Mouse (Mus musculus) liver, embryonic 14.5 days (tissue): ENCODE measurements around the gene Taar7a. TPM values are rescaled to one million over a fixed set of nuclear protein-coding genes. Genes with fewer than 3 reads are reported as not detected.

Experiments used
- ATAC-seq: fragments of 200-750 bp; cut with Nextera tagmentation; 2 replicates; pipeline ENCODE4 v1.8.0; 2017; ENCODE audit warnings: moderate number of reproducible peaks, mild to moderate bottlenecking, moderate library complexity; ENCODE audit not compliant: insufficient read depth
- DNase-seq, 3 experiments: peaks; one replicate each; pipeline ENCODE4 v3.0.0-alpha.2; 2012 to 2013; ENCODE audit warnings: low read depth in 3 of 3, low spot score in 3 of 3
- H3K27ac ChIP-seq: fragments of 300-500 bp; sonication (generic); 2 replicates; pipeline ENCODE4 v1.5.1; 2014; ENCODE audit warnings: moderate library complexity, mild to moderate bottlenecking, control low read depth, inconsistent platforms
- H3K27me3 ChIP-seq: fragments of 300-500 bp; sonication (generic); 2 replicates; pipeline ENCODE4 v1.6.1; 2014; ENCODE audit warnings: mild to moderate bottlenecking, low read length, moderate library complexity; ENCODE audit not compliant: control insufficient read depth, insufficient read depth
- H3K36me3 ChIP-seq: fragments of 300-500 bp; sonication (generic); replicated peaks from 2 replicates; pipeline ENCODE4 v1.6.1; 2014; ENCODE audit warnings: low read depth; ENCODE audit not compliant: control insufficient read depth, insufficient read depth
- H3K4me1 ChIP-seq, 2 experiments: fragments of 200-500 bp in 1 of 2; fragments of 300-500 bp in 1 of 2; sonication (generic) in 1 of 2; replicated peaks; 2 replicates each; pipeline ENCODE4 v1.6.1; 2012 to 2014; ENCODE audit warnings: antibody characterized with exemption in 1 of 2, inconsistent platforms in 1 of 2, low read length in 1 of 2; ENCODE audit not compliant: control insufficient read depth in 2 of 2, insufficient read depth in 2 of 2
- H3K4me2 ChIP-seq: fragments of 300-500 bp; sonication (generic); 2 replicates; pipeline ENCODE4 v1.6.1; 2014; ENCODE audit warnings: low read depth, mild to moderate bottlenecking, control low read depth, moderate library complexity
- H3K4me3 ChIP-seq, 2 experiments: fragments of 200-500 bp in 1 of 2; fragments of 300-500 bp in 1 of 2; sonication (generic) in 1 of 2; 2 replicates each; pipeline ENCODE4 v1.5.1; 2012 to 2014; ENCODE audit warnings: low read depth in 2 of 2, low read length in 2 of 2, mild to moderate bottlenecking in 2 of 2, control low read depth in 1 of 2, inconsistent platforms in 1 of 2, moderate library complexity in 1 of 2; ENCODE audit not compliant: insufficient read depth in 1 of 2
- H3K9ac ChIP-seq: fragments of 300-500 bp; sonication (generic); replicated peaks from 2 replicates; pipeline ENCODE4 v1.6.1; 2014; ENCODE audit warnings: mild to moderate bottlenecking, control low read depth, moderate library complexity
- H3K9me3 ChIP-seq: fragments of 300-500 bp; sonication (generic); 2 replicates; pipeline ENCODE4 v1.6.1; 2016; ENCODE audit warnings: low read length, mixed read lengths; ENCODE audit not compliant: control insufficient read depth
- CTCF ChIP-seq: IDR thresholded peaks from 2 replicates; pipeline ENCODE4 v1.5.1; 2016; ENCODE audit warnings: antibody characterized with exemption, low read depth, control low read depth
- EP300 ChIP-seq: IDR thresholded peaks from 2 replicates; pipeline ENCODE4 v1.6.1; 2016; ENCODE audit warnings: antibody characterized with exemption, low read depth
- WGBS: fragments of 180-500 bp; shearing (Covaris S2); extraction: QIAGEN DNeasy Blood & Tissue Kit; methylation state at CpG from one replicate; pipeline ENCODE4 v1.1.7; 2014; ENCODE audit not compliant: insufficient replicate concordance; 5-methylcytosine and 5-hydroxymethylcytosine counted together
- polyA plus RNA-seq, 2 experiments: library from polyadenylated mRNA; depleted of rRNA in 1 of 2; stranded (reverse) in 1 of 2; unstranded in 1 of 2; fragments of >200 nt; fragmentation: Nextera tagmentation in 1 of 2; extraction: Ambion mirVana in 1 of 2; gene quantifications; 2 replicates each; pipeline versions ENCODE4 v1.2.1 to v1.2.3; 2012 to 2014

The Taar7a gene
- polyA plus RNA-seq, 2 experiments, result not detected

DNA sequence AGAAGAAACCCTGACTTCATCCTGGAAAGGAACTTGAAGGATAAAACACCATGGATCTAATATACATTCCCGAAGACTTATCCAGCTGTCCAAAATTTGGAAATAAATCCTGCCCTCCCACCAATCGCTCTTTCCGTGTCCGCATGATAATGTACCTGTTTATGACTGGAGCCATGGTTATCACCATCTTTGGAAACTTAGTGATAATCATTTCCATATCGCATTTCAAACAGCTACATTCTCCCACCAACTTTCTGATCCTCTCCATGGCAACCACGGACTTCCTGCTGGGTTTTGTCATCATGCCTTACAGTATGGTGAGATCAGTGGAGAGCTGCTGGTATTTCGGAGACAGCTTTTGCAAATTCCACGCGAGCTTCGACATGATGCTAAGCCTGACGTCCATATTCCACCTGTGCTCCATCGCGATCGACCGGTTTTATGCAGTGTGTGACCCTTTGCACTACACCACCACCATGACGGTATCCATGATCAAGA lies 43.7 kb downstream of the Taar7a start, which contains the start of gene Taar3:
TSS of gene Taar3 (plus strand) at position 51 of the 498 bp plus-strand sequence.
- Histone ChIP-seq H3K4me3 (no peak within 1 kb of the TSS), H3K9ac (no peak within 1 kb of the TSS), H3K27ac (no peak within 1 kb of the TSS), H3K4me2 (no peak within 1 kb of the TSS), H3K4me1 (no peaks in the 10 kb centered on the region), H3K9me3 (no peaks in the 10 kb centered on the region), H3K36me3 (no peaks in the 10 kb centered on the region), H3K27me3 (no peaks in the 10 kb centered on the region)
- 78% methylated on average over 16 of the region's 16 CpGs for WGBS
- DNase-seq, result no peak
- TF ChIP-seq CTCF (no peak), EP300 (no peak)
- ATAC-seq, result no peak

DNA sequence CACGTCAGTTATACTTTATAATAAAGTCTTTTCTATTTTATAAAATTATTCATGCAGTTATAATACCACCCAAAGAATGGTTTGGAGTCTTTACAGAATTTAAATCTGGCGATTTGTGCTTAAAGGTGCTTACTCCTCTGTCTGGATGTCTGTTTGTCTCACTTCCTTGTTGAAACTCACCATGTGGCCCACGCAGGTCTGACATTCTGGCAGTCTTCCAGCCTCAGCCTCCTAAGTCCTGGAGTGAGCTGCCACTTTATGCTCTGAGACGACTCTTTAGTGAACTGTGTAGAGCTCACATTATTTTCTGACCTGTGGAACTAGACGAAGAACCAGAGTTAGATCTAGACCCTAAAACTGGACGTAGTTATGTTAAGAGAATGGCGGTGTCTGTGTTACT lies 45.3 kb downstream of the Taar7a start:
- ATAC-seq (no peak), DNase-seq (no peak)

DNA sequence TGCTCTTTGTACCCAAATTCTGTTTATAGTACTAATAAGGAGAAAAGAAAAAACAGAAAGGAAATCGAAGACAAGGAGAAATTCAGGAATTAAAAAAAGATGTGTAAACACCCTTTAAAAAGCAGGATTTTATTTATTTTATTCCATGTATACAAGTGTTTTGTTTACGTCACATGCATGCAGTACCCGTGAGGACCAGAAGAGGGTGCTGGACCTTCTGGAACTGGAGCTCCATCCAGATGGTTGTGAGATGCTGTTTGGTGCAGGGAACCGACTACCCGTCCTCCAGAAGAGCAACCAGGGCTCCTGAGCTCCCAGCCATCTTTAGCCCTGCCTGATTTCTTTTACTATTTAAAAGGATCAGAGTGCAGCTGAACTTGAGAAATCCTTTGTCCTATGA lies 50.8 kb downstream of the Taar7a start:
- ATAC-seq (no peak), DNase-seq (no peak)
- TF ChIP-seq CTCF (peak; percentile 68), EP300 (no peak)
- 50% methylated on average over 5 of the region's 5 CpGs for WGBS
- no peak overlapping the region for H3K4me2 ChIP-seq
- H3K27me3 ChIP-seq, result no peaks in the 10 kb centered on the region
- H3K4me3 ChIP-seq, result no peak overlapping the region
- no peaks in the 10 kb centered on the region for H3K4me1 ChIP-seq
- H3K9me3 ChIP-seq, result no peaks in the 10 kb centered on the region
- H3K36me3 ChIP-seq, result no peaks in the 10 kb centered on the region
- no peak overlapping the region for H3K9ac ChIP-seq
- no peak overlapping the region for H3K27ac ChIP-seq

More for the DNA sequence above, 45.3 kb downstream of the Taar7a start:
- 53% methylated on average over 7 of the region's 7 CpGs for WGBS
- no peak overlapping the region for H3K9ac ChIP-seq
- no peaks in the 10 kb centered on the region for H3K27me3 ChIP-seq
- H3K9me3 ChIP-seq, result no peaks in the 10 kb centered on the region
- no peak overlapping the region for H3K27ac ChIP-seq
- H3K4me1 ChIP-seq, result no peaks in the 10 kb centered on the region
- H3K4me3 ChIP-seq, result no peak overlapping the region
- H3K4me2 ChIP-seq, result no peak overlapping the region
- H3K36me3 ChIP-seq, result no peaks in the 10 kb centered on the region
- TF ChIP-seq CTCF, result no peak
- TF ChIP-seq EP300, result no peak

Other genes starting within 250 kb of the Taar7a start
- gene Rps12, start 206.2 kb downstream of the Taar7a start, polyA plus RNA-seq (2012; rRNA removed), result 3,928 and 4,028 TPM in 2 replicates
- 198 and 228 TPM in 2 replicates for gene Rps12, start 206.2 kb downstream of the Taar7a start, polyA plus RNA-seq (2014; fragmentation: Nextera tagmentation; extraction: Ambion mirVana)
- 1.9 TPM in 2 replicates for gene Slc18b1, start 196.5 kb downstream of the Taar7a start, polyA plus RNA-seq (2012; rRNA removed)
- 1.8 and 2.2 TPM in 2 replicates for gene Slc18b1, start 196.5 kb downstream of the Taar7a start, polyA plus RNA-seq (2014; fragmentation: Nextera tagmentation; extraction: Ambion mirVana)
- 0.34 and 0.59 TPM in 2 replicates for gene Vnn3, start 142.0 kb downstream of the Taar7a start, polyA plus RNA-seq (2012; rRNA removed)
- 0.86 and 1.1 TPM in 2 replicates for gene Vnn3, start 142.0 kb downstream of the Taar7a start, polyA plus RNA-seq (2014; fragmentation: Nextera tagmentation; extraction: Ambion mirVana)
- 0.76 and 1.2 TPM in 2 replicates for gene Vnn1, start 98.8 kb downstream of the Taar7a start, polyA plus RNA-seq (2012; rRNA removed)
- 1.2 and 1.7 TPM in 2 replicates for gene Vnn1, start 98.8 kb downstream of the Taar7a start, polyA plus RNA-seq (2014; fragmentation: Nextera tagmentation; extraction: Ambion mirVana)
- gene Taar1, start 73.1 kb downstream of the Taar7a start, polyA plus RNA-seq (2012; rRNA removed), result not detected in 2 replicates
- gene Taar1, start 73.1 kb downstream of the Taar7a start, polyA plus RNA-seq (2014; fragmentation: Nextera tagmentation; extraction: Ambion mirVana), result not detected in 2 replicates
- gene Taar2, start 54.9 kb downstream of the Taar7a start, polyA plus RNA-seq (2012; rRNA removed), result not detected in 2 replicates
- gene Taar2, start 54.9 kb downstream of the Taar7a start, polyA plus RNA-seq (2014; fragmentation: Nextera tagmentation; extraction: Ambion mirVana), result not detected in 2 replicates
- gene Taar3, start 43.9 kb downstream of the Taar7a start, polyA plus RNA-seq (2012; rRNA removed), result not detected in 2 replicates
- gene Taar3, start 43.9 kb downstream of the Taar7a start, polyA plus RNA-seq (2014; fragmentation: Nextera tagmentation; extraction: Ambion mirVana), result not detected in 2 replicates
- not detected in 2 replicates for gene Taar4, start 33.0 kb downstream of the Taar7a start, polyA plus RNA-seq (2012; rRNA removed)
- gene Taar4, start 33.0 kb downstream of the Taar7a start, polyA plus RNA-seq (2014; fragmentation: Nextera tagmentation; extraction: Ambion mirVana), result not detected in 2 replicates
- not detected in 2 replicates for gene Taar5, start 22.8 kb downstream of the Taar7a start, polyA plus RNA-seq (2012; rRNA removed)
- gene Taar5, start 22.8 kb downstream of the Taar7a start, polyA plus RNA-seq (2014; fragmentation: Nextera tagmentation; extraction: Ambion mirVana), result not detected in 2 replicates
- not detected in 2 replicates for gene Taar6, start 7.8 kb downstream of the Taar7a start, polyA plus RNA-seq (2012; rRNA removed)
- not detected in 2 replicates for gene Taar6, start 7.8 kb downstream of the Taar7a start, polyA plus RNA-seq (2014; fragmentation: Nextera tagmentation; extraction: Ambion mirVana)
- gene Taar7b, start 6.5 kb upstream of the Taar7a start, polyA plus RNA-seq (2012; rRNA removed), result not detected in 2 replicates
- not detected in 2 replicates for gene Taar7b, start 6.5 kb upstream of the Taar7a start, polyA plus RNA-seq (2014; fragmentation: Nextera tagmentation; extraction: Ambion mirVana)
- 0.05 TPM in 1 of 2 replicates, not detected in the other for gene Taar7d, start 33.7 kb upstream of the Taar7a start, polyA plus RNA-seq (2012; rRNA removed)
- not detected in 2 replicates for gene Taar7d, start 33.7 kb upstream of the Taar7a start, polyA plus RNA-seq (2014; fragmentation: Nextera tagmentation; extraction: Ambion mirVana)
- gene Taar7e, start 44.1 kb upstream of the Taar7a start, polyA plus RNA-seq (2012; rRNA removed), result not detected in 2 replicates
- gene Taar7e, start 44.1 kb upstream of the Taar7a start, polyA plus RNA-seq (2014; fragmentation: Nextera tagmentation; extraction: Ambion mirVana), result not detected in 2 replicates
- not detected in 2 replicates for gene Taar7f, start 56.0 kb upstream of the Taar7a start, polyA plus RNA-seq (2012; rRNA removed)
- not detected in 2 replicates for gene Taar7f, start 56.0 kb upstream of the Taar7a start, polyA plus RNA-seq (2014; fragmentation: Nextera tagmentation; extraction: Ambion mirVana)
- not detected in 2 replicates for gene Taar8a, start 83.0 kb upstream of the Taar7a start, polyA plus RNA-seq (2012; rRNA removed)
- not detected in 2 replicates for gene Taar8a, start 83.0 kb upstream of the Taar7a start, polyA plus RNA-seq (2014; fragmentation: Nextera tagmentation; extraction: Ambion mirVana)
- not detected in 2 replicates for gene Taar8b, start 98.8 kb upstream of the Taar7a start, polyA plus RNA-seq (2012; rRNA removed)
- gene Taar8b, start 98.8 kb upstream of the Taar7a start, polyA plus RNA-seq (2014; fragmentation: Nextera tagmentation; extraction: Ambion mirVana), result not detected in 2 replicates
- not detected in 2 replicates for gene Taar8c, start 108.4 kb upstream of the Taar7a start, polyA plus RNA-seq (2012; rRNA removed)
- not detected in 2 replicates for gene Taar8c, start 108.4 kb upstream of the Taar7a start, polyA plus RNA-seq (2014; fragmentation: Nextera tagmentation; extraction: Ambion mirVana)
- not detected in 2 replicates for gene Taar9, start 116.1 kb upstream of the Taar7a start, polyA plus RNA-seq (2012; rRNA removed)
- not detected in 2 replicates for gene Taar9, start 116.1 kb upstream of the Taar7a start, polyA plus RNA-seq (2014; fragmentation: Nextera tagmentation; extraction: Ambion mirVana)
- 8.9 and 20.3 TPM in 2 replicates for gene Stx7, start 155.8 kb upstream of the Taar7a start, polyA plus RNA-seq (2012; rRNA removed)
- gene Stx7, start 155.8 kb upstream of the Taar7a start, polyA plus RNA-seq (2014; fragmentation: Nextera tagmentation; extraction: Ambion mirVana), result 30.0 and 32.2 TPM in 2 replicates
- gene Moxd1, start 230.0 kb upstream of the Taar7a start, polyA plus RNA-seq (2012; rRNA removed), result 0.08 and 0.12 TPM in 2 replicates
- 0.15 TPM in 1 of 2 replicates, not detected in the other for gene Moxd1, start 230.0 kb upstream of the Taar7a start, polyA plus RNA-seq (2014; fragmentation: Nextera tagmentation; extraction: Ambion mirVana)